Mouse (Mus musculus): ENCODE measurements around the gene Rab12.

Rab12 gene

DNA sequence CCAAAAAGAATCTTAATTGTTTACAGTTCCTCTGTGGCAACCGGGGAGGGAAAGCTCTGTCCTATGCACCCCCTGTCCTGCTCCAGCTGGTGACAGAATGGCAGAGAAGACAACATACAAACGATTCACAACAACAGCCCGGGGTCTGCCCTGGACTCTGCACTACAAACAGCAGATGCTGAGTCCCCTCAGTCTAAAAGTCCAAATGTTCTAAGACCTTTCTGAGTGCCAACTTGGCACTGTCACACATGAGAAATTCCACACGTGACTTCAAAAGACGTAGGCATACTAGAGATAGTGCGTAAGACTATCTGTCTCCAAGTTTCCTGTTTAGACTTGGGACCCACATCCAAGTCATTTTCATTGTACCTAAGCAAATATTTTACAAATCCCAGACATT is 16.7 kb downstream of the Rab12 start:
- CTCF ChIA-PET, result no interaction called here

DNA sequence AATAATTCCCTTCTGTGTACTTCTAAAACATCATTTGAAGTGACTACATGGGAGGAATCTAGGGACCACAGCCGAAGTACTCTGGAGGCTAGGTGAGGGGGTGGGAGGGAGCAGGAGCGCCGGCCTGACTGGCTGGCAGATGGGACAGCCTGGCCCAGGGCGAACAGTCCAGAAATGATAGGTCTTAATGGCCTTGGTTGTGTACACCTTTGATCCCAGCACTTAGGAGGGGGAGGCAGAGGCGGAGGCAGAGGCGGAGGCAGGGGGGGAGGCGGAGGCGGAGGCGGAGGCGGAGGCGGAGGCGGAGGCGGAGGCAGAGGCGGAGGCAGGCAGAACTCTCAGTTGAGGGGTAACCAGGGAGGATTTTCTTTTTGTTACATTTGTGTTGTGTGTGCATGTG is 20.9 kb downstream of the Rab12 start:
- CTCF ChIA-PET, result no interaction called here

DNA sequence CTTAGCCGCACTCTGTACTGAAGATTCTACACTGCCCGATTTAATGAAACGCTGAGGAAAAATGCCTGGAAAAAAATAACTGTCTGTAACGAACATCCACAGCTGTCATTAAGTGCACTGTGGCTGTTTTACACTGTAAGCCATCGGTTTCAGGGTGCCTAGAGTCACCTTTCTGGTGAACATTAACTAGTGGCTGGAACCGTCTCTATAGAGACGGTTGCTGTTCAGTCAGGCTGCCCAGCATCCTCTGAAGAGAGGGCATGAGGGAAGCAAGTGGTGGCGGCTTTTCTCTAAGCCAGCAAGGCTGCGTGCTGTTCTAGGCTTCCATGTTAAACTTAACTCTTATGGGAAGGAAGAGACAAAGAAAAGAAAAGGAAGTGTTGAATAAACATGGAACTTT is 22.9 kb downstream of the Rab12 start:
- CTCF ChIA-PET, result no interaction called here

DNA sequence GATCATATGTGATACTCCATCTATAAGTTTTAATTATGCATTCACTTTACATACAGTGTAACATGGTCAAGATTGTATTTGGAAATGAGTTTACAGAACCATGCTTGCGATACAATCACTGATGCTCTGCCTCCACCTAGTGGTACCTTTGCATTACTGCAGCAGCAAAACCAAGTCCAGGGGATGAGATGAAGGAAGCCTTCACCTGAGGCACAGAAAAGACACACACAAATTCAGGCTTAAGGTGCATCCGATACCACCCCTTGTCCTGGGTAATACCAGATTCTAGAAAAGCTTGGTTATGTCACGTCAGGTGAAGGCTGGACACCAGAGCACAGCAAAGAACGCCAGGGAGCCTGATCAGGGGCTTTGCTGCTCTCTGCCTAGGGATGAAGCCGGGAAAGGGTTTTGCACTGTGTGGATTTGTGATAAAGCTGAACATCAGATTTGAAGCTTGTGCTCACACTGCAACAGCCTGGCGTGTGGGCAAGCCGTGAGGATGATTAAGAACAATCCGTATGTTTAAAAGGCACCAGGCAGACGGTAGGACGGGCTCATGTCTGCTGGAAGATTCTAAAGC is 29.4 kb downstream of the Rab12 start:
- CTCF ChIA-PET, result no interaction called here

DNA sequence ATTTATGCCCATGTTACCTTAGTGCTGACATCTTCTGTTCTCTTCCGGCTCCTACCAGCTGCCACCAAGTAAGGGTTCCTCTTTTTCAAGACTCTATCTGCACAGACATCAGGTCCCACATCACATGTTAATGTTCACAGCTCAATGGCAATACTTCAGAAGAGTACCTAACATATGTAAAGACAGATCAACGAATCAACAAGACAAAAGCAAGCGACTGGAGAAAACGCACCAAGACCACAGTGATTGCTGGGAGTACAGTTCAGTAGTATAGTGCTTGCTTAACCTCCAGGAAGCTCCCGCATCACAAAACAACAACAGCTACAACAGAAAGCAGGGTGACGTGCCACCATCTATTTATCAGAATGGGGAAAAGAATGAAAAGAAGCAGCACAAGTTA is 33.0 kb downstream of the Rab12 start:
- CTCF ChIA-PET, result interaction anchor here (0.6 to 0.7 kb wide), 3 partner anchors 8 to 252 kb away, joined by 3 read pairs; no protein-coding TSS in a partner anchor

DNA sequence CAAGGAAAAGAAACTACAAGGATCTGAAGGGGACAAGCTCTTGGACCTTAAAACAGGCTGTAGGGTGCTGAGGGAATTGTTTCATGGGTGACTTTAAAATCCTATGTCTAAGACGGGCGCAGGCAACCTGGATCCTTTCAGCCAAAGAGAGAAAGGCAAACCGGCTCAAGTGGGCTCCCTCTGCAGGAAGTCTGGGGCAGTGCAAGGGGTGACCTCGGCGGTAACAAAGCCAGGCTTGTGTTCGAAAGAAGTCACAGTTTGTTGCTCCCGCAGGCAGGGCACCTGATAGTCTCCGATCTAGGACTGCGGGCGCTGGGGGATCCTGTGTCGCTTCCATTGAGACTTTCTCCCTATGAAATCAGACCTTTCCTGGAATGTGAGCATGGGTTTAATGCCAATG is 33.8 kb downstream of the Rab12 start:
- CTCF ChIA-PET, result no interaction called here

DNA sequence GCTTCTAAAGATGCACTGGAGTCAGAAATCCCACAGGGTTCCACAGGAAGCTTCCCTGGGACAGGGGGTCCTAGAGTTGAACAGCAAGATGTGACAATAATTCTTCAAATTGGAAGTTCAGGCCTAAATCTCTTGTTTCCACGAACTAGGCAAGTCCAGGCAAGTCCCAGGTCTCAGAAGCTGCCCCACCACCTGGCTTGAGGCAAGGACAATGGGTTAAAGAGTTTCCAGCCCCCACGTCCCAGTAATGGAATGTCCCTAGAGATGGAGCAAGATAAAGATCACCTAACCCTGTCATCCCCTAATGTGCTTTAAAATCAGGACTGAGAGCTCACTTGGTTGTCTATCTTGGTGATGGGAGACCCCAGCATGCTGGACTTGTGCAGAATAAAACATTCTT is 34.6 kb downstream of the Rab12 start:
- CTCF ChIA-PET, result interaction anchor here (0.7 kb wide), 1 partner anchor 12 kb away, joined by 4 read pairs; no protein-coding TSS in a partner anchor

DNA sequence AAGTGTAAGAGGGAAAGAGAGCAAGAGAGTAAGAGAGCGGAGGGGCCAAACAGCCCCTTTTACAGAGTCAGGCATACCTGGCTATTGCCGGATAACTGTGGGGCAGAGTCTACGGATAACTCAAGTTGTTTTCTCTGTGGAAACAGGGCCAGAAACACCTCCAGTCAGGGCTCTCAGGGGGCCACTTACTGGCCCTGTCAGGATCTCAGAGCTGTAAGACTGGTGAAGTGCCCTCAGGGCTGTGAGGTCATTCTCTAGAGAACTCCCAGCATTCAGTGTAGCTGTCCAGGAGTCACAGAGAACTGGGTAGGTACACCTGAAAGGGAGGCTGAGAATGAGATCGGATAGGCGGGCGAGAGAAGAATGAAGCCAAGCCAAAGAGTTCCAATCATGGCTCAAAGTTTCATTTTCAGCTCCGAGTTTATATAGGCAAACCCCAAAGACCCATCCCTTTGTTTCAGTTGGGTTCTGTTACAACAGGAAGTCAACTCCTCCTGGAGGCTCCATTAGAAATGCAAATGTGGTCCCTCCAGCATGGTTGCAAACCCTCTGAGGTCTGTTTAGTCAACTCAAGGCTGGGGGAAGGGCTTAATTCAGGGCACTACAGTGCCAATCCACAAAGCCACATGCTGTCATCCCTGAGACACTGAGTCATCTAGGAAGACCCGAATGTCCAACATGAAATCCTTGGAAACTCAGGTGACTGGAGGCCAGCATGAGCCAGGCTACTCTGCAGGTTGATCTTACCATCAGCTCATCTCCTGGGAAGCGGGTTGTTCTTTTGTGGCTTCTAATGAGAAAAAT is 35.7 kb downstream of the Rab12 start:
- CTCF ChIA-PET, result no interaction called here

DNA sequence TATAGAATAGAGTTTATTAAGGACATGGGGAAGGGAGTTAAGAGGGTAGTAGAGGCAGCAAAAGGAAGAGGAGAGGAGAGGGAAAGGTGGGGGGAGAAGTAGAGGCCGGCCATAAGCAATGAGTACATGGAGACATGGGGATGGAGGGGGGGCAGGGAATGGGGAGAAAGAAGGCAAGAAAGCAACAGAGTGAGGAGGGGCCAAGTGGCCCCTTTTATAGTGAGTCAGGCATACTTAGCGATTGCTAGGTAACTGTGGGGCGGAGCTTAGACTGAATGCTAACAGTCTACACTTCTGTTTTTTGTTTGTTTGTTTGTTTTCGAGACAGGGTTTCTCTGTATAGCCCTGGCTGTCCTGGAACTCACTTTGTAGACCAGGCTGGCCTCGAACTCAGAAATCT is 38.2 kb downstream of the Rab12 start:
- CTCF ChIA-PET, result no interaction called here

DNA sequence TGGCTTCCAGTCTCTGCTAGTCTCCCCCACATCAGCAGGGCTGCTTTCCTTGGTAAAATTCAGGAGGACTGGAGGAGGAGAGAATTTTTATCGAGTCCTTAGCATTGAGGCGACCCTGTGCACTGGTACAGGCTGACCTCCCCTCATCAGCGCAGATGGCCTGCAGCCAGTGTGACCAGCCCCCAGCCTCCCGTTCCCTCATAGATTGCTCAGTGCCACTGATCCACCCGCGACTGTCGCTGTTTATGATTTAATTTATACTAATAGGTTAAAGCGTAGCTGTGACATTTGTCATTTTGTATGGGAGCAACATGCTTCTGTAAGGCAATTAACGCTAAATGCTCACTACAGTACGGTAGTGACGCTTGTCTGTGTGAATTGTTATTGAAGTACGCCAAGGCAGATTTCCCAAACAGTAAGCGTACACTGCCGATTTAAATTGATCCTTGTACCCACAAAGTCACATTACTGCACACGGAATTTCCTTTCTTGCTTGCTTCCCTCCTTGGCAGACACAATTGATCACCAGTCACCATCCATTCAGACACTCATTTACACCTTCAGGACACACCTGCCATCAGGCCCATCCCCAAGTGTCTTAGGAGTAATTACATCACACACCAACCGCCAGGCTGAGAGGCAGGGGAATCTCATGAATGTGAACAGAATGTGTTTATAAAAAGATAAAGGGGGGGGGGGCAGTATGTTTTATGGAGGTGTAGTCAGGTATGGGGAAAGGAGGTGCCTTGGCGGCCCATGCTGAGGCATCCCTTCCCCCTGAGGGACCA is 38.8 kb downstream of the Rab12 start:
- CTCF ChIA-PET, result no interaction called here

DNA sequence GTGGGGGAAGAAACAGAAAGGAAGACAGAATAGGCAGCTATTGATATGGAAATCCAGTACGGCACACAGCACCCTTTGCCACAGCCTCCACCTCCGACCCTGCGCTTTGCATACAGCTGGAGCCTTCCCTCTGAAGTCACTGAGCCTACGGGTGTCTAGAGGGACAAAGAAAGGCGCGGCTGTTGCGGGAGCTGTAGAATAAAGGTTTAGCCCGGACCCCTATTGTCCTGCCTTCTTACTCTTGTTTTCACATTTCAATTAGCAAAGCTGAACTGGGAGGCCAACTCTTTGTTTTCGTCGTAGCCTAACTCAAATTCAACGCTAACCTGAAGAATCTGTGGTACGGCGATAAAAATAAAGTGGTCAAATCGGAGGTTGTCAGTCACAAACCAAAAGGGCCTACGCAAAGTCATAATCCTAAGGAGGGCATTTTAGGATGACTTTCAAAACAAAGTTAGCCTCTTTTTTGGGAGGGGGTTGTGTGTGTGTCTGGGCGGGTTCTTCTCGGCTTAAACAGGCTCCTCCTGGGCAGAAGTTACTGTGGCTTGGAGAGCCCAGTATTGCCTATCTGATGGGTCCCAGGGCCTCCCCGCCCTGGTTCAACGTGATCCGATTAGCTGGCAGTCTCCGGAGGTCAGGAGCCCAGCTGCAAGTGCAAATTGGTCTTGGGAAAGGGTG is 39.6 kb downstream of the Rab12 start:
- CTCF ChIA-PET, result no interaction called here

DNA sequence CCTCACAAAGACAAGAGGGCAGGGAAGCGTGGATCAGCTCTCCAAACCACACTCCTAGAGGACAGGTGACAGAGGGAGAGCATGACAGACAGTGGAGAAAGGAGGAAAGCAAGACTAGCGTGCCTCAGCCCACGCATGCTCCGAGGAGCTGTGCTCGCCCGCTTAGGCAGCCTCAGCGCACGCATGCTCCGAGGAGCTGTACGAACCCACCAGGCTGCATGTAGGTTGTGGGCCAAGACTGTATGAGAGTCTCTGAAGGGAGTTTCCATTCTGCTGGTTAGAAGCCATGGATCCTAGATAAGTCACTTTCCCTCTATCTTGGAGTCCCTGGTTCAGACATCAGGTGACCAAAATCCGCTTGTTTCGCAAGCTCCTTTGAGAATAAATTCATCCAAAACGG is 40.2 kb downstream of the Rab12 start:
- CTCF ChIA-PET, result no interaction called here

DNA sequence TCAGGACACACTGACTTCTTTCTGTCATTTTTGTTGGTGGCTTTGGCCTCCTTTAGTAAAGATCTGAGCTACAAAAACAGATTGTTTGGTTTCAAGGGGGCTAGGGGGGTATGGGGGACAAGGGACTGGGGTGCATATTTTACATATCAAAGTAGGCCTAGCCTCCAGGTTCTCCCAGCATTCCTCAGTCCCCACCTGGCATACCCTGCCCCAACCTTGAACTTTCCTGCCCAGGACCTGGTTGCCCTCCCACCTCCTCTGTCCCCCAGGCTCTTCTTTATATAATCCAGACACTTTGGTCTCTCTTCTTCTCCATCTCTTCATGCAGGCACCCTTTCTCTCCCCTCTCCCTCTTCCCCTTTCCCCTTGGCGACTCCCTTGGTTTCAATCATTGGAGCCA is 46.3 kb downstream of the Rab12 start:
- CTCF ChIA-PET, result interaction anchor here (0.6 kb wide), 1 partner anchor 11 kb away, joined by 4 read pairs; no protein-coding TSS in a partner anchor

DNA sequence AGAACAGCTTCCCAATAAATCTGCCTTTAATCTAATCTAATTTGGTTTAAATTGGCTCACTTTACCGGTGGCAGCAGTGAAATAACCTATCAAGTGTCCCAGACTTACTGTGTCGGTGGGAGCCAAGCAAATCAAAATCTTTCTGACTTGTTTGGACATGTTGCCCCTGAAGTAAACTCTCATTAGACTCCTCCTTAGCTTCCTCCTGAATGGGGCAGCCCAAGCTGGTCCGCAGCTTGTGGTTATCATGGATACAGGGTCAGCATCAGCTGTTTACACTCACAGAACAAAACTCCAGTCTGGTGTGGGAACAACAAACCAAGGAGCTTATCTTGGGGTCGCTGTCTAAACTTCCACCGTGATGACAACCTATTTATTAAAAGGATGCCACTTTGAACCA is 47.8 kb downstream of the Rab12 start:
- CTCF ChIA-PET, result no interaction called here

DNA sequence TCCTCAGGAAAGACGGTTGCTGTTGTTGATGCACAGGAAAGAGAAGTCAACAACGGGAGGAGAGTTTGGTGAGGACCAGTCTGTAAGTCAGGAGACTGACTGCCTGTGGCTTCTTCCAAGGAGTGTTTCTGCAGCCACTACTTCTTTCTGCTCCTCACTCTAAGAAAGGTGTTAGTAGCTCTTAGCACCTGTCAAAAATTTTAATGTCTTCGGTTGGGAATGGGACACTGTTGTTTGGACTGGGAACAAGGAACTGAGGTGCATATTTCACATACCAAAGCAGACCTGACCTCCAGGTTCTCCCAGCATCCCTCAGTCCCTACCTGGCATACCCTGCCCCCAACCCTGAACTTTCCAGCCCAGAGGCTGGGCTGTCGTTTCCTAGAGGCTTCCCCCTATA is 48.3 kb downstream of the Rab12 start:
- CTCF ChIA-PET, result no interaction called here

DNA sequence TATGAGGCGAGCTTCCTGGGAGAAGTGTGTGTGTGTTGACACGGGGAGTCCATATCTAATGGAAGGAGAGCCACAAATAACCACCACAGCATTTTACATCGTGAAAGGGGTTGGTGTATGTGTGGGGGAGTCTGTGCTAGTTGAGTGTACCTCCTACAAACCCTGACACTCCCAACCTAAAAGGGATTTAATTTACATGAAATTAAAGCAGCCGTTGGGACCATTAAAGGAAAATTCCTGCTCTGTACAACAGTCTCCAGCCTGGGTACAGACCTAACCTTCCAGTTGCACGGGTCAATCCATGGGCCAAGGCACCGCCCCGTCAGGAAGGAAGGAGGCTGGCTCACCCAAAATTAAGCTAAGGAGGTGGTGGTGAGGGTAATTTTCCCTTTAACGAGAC is 49.5 kb downstream of the Rab12 start:
- CTCF ChIA-PET, result no interaction called here

DNA sequence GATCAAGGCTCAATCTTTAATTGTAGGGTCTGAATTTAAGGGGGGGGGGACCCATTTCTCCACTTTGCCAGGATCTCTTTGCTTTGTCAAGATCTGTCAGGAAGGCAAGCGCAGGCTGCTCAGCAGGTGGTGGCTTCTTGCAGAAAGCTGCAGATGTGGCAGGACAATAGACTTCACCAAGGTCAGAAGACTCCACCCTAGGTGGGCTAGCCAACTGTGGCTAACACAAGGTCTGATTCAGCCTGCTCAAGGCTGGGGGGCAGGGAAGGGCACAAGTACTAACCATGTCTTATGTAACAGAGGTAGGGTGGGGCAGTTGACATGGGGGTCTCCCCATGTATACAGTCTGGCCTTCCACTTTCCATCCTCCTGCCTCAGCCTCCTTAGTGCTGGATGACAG is 62.3 kb downstream of the Rab12 start:
- CTCF ChIA-PET, result no interaction called here

DNA sequence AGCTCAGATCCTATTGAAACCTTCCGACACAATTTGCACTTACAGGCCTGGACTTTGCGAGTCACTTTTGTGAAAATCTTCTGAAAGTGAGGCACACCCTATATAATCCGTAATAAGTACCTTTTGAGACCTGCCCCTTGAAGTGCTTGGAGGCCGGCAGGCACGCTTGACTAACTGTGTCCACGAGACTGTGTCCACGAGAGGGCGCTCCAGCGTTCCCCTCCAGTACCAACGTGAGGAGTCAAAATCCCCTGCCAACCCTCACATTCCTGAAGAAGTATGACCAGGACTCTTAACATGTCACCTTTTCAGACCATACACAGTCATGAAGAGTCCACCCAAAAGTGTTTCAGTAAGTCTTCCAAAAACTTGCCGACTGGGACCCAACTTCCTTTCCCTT is 68.4 kb downstream of the Rab12 start:
- CTCF ChIA-PET, result interaction anchor here (0.7 kb wide), 1 partner anchor 10 kb away, joined by 16 read pairs; no protein-coding TSS in a partner anchor

DNA sequence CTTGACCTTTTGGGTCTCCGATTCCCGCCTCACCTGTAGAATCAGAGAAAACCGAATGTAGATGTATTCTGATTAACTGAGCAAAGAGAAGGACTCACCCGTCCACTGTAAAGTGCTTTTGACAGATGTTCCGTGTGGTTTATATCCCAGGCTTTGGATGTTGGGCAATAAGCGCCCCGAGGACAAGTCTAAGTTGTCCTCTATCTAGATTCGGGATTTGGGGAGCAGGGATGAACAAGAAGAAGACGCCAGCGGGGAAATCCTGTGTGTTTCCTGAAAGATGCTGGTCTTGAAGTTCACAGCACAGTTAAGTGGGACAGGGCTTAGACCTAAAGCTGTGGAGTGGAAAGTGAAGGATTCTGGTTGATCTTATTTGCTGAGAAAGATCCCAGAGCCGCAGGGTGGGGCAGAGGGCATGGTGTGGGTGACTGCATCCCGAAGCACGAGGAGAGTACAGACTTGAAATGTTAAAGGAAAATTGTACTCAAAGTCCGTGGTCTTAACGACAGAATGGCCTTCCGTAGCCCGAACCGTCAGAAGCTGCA is 68.9 kb downstream of the Rab12 start:
- CTCF ChIA-PET, result interaction anchor here (0.7 kb wide), 1 partner anchor 9 kb away, joined by 16 read pairs; no protein-coding TSS in a partner anchor

DNA sequence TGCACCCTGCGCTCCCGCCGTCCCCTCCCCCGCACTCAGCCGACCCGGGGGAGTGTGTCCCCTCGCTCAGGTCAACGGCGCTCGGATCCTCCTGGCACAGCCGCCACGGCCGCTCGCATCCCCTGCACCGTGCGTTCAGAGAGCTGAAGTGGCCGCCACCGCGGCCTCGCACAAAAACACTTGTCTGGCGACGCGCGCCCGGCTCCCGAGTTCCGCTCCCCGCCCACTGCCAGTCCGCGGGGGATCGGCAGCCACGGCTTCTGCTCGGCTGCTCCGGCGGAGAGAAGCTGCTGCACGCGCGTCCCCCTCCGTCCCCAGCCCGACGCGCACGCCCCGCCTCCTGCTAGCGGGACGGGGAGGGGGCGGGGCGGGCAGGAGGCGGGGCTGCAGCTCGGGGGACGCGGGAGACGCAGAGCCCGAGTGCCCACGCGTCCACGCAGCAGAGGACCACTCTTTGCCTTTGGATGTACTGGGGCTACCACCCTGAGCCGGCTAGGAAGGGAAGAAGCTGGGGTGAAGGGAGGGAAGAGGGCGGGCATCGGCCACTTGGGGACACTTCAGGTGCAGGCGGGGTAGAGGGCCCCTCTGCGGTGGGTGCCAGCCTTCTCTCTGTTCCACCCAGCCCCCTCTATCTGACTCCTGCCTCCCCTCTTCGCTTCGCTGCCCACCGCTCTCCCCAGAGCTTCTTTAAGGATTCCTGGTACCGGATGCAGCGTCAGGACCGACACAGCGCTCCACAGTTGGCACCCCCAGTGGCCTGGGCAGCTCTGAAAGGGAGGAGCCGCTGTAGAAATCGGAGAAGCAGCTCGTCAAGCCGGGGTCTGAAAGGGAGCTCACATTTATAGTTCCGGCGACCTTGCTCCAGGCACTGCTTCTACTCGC is 69.8 kb downstream of the Rab12 start, which contains the start of gene Mtcl1:
TSS of gene Mtcl1 (minus strand) at position 291 of the 882 bp plus-strand sequence.
- CTCF ChIA-PET, result no interaction called here

Measured in spleen, embryonic (tissue).